Mouse (Mus musculus): ENCODE measurements at regions not wholly inside any gene's neighbourhood (a gene's known extent, or its start where the extent isn't known, plus 50 kb on each side); places are given as distances from the start of the nearest gene placed in this dataset.

GRCm38 (mm10) chr8:26262536-26262935 is 143.2 kb downstream of the Gm45692 start:
- no peak overlapping the region for H3K27ac ChIP-seq
- H3K27me3 ChIP-seq (ENCODE audit: control insufficient read depth, insufficient read depth, low read length), result no peaks in the 10 kb centered on the region
- H3K36me3 ChIP-seq (replicated peaks; ENCODE audit: control insufficient read depth, insufficient read depth), result no peaks in the 10 kb centered on the region
- no peaks in the 10 kb centered on the region for H3K9me3 ChIP-seq (ENCODE audit: control insufficient read depth, low read length)
- peaks cover 34% of the 10 kb centered on the region for H3K4me1 ChIP-seq (replicated peaks; ENCODE audit: control insufficient read depth, insufficient read depth, low read length)
- H3K4me3 ChIP-seq (replicated peaks; ENCODE audit: low read length), result no peak overlapping the region
- DNase-seq (ENCODE audit: low spot score) (no peak), ATAC-seq (ENCODE audit: low FRiP score) (no peak)
- no peak overlapping the region for H3K4me2 ChIP-seq (replicated peaks)
- H3K9ac ChIP-seq, result no peak overlapping the region
- 90% methylated on average over 10 of the region's 10 CpGs for WGBS

GRCm38 (mm10) chr8:26264869-26265321 is 145.6 kb downstream of the Gm45692 start:
- 23% methylated on average over 11 of the region's 11 CpGs for WGBS
- Histone ChIP-seq H3K4me2 (replicated peaks) (no peak overlapping the region), H3K4me3 (replicated peaks; ENCODE audit: low read length) (no peak overlapping the region), H3K4me1 (replicated peaks; ENCODE audit: control insufficient read depth, insufficient read depth, low read length) (peaks cover 50% of the 10 kb centered on the region), H3K27ac (no peak overlapping the region), H3K27me3 (ENCODE audit: control insufficient read depth, insufficient read depth, low read length) (no peaks in the 10 kb centered on the region), H3K9me3 (ENCODE audit: control insufficient read depth, low read length) (no peaks in the 10 kb centered on the region), H3K9ac (no peak overlapping the region), H3K36me3 (replicated peaks; ENCODE audit: control insufficient read depth, insufficient read depth) (no peaks in the 10 kb centered on the region)
- ATAC-seq (ENCODE audit: low FRiP score), result peak; percentile 69; the same call in 1 of the 2 replicates
- peak; percentile 61 for DNase-seq (ENCODE audit: low spot score)

- Histone ChIP-seq H3K36me3 (replicated peaks; ENCODE audit: control insufficient read depth, insufficient read depth) (no peaks in the 10 kb centered on the region), H3K9me3 (ENCODE audit: control insufficient read depth, low read length) (no peaks in the 10 kb centered on the region), H3K9ac (no peak overlapping the region), H3K4me1 (replicated peaks; ENCODE audit: control insufficient read depth, insufficient read depth, low read length) (peaks cover 50% of the 10 kb centered on the region), H3K4me3 (replicated peaks; ENCODE audit: low read length) (no peak overlapping the region), H3K4me2 (replicated peaks) (no peak overlapping the region), H3K27ac (no peak overlapping the region), H3K27me3 (ENCODE audit: control insufficient read depth, insufficient read depth, low read length) (no peaks in the 10 kb centered on the region)
- 14% methylated on average over 8 of the region's 8 CpGs for WGBS
- peak; percentile 70 for DNase-seq (ENCODE audit: low spot score)
- peak; percentile 66; the same call in 1 of the 2 replicates for ATAC-seq (ENCODE audit: low FRiP score)
These were observed 146.0 kb downstream of the Gm45692 start for GRCm38 (mm10) chr8:26265366-26265765.

- DNase-seq (ENCODE audit: low spot score) (peak; percentile 69), ATAC-seq (ENCODE audit: low FRiP score) (no peak)
- Histone ChIP-seq H3K9me3 (ENCODE audit: control insufficient read depth, low read length) (no peaks in the 10 kb centered on the region), H3K9ac (no peak overlapping the region), H3K4me1 (replicated peaks; ENCODE audit: control insufficient read depth, insufficient read depth, low read length) (peaks cover 50% of the 10 kb centered on the region), H3K27ac (no peak overlapping the region), H3K4me2 (replicated peaks) (no peak overlapping the region), H3K4me3 (replicated peaks; ENCODE audit: low read length) (no peak overlapping the region), H3K36me3 (replicated peaks; ENCODE audit: control insufficient read depth, insufficient read depth) (no peaks in the 10 kb centered on the region), H3K27me3 (ENCODE audit: control insufficient read depth, insufficient read depth, low read length) (no peaks in the 10 kb centered on the region)
- WGBS, result 23% methylated on average over 4 of the region's 4 CpGs
These were observed 147.1 kb downstream of the Gm45692 start for GRCm38 (mm10) chr8:26266384-26266783.

GRCm38 (mm10) chr8:26267569-26267968 is 148.2 kb downstream of the Gm45692 start:
- Histone ChIP-seq H3K27me3 (ENCODE audit: control insufficient read depth, insufficient read depth, low read length) (no peaks in the 10 kb centered on the region), H3K27ac (no peak overlapping the region), H3K9ac (no peak overlapping the region), H3K36me3 (replicated peaks; ENCODE audit: control insufficient read depth, insufficient read depth) (no peaks in the 10 kb centered on the region), H3K4me3 (replicated peaks; ENCODE audit: low read length) (no peak overlapping the region), H3K9me3 (ENCODE audit: control insufficient read depth, low read length) (no peaks in the 10 kb centered on the region), H3K4me2 (replicated peaks) (no peak overlapping the region), H3K4me1 (replicated peaks; ENCODE audit: control insufficient read depth, insufficient read depth, low read length) (peaks cover 50% of the 10 kb centered on the region)
- WGBS, result 72% methylated on average over 4 of the region's 4 CpGs
- no peak for DNase-seq (ENCODE audit: low spot score)
- ATAC-seq (ENCODE audit: low FRiP score), result no peak

- H3K27ac ChIP-seq, result no peak overlapping the region
These were observed 149.5 kb downstream of the Gm45692 start for GRCm38 (mm10) chr8:26268751-26269415.

GRCm38 (mm10) chr8:26272110-26272509 is 152.8 kb downstream of the Gm45692 start:
- Histone ChIP-seq H3K27me3 (ENCODE audit: control insufficient read depth, insufficient read depth, low read length) (peaks cover 14% of the 10 kb centered on the region; the same call in 1 of the 2 replicates), H3K4me2 (replicated peaks) (no peak overlapping the region), H3K36me3 (replicated peaks; ENCODE audit: control insufficient read depth, insufficient read depth) (no peaks in the 10 kb centered on the region), H3K27ac (no peak overlapping the region), H3K9me3 (ENCODE audit: control insufficient read depth, low read length) (no peaks in the 10 kb centered on the region), H3K9ac (no peak overlapping the region), H3K4me3 (replicated peaks; ENCODE audit: low read length) (no peak overlapping the region), H3K4me1 (replicated peaks; ENCODE audit: control insufficient read depth, insufficient read depth, low read length) (peaks cover 24% of the 10 kb centered on the region)
- DNase-seq (ENCODE audit: low spot score) (no peak), ATAC-seq (ENCODE audit: low FRiP score) (no peak)
- WGBS, result 38% methylated on average over 4 of the region's 4 CpGs

More at GRCm38 (mm10) chr8:26268751-26269415, 149.5 kb downstream of the Gm45692 start:
- no peaks in the 10 kb centered on the region for H3K9me3 ChIP-seq (ENCODE audit: control insufficient read depth, low read length)
- H3K9ac ChIP-seq, result 0 out of 2 replicates have a peak overlapping the region, but pooled peaks have one; percentile 7
- H3K4me1 ChIP-seq (replicated peaks; ENCODE audit: control insufficient read depth, insufficient read depth, low read length), result peaks cover 53% of the 10 kb centered on the region
- WGBS, result 26% methylated on average over 17 of the region's 17 CpGs
- ATAC-seq (ENCODE audit: low FRiP score) (no peak), DNase-seq (ENCODE audit: low spot score) (no peak)
- H3K4me2 ChIP-seq (replicated peaks), result 0 out of 2 replicates have a peak overlapping the region, but pooled peaks have one; percentile 8
- H3K27me3 ChIP-seq (ENCODE audit: control insufficient read depth, insufficient read depth, low read length), result peaks cover 4% of the 10 kb centered on the region; the same call in 1 of the 2 replicates
- H3K36me3 ChIP-seq (replicated peaks; ENCODE audit: control insufficient read depth, insufficient read depth), result no peaks in the 10 kb centered on the region
- no peak overlapping the region for H3K4me3 ChIP-seq (replicated peaks; ENCODE audit: low read length)

- Histone ChIP-seq H3K27ac (no peak overlapping the region), H3K4me1 (replicated peaks; ENCODE audit: control insufficient read depth, insufficient read depth, low read length) (peaks cover 17% of the 10 kb centered on the region), H3K36me3 (replicated peaks; ENCODE audit: control insufficient read depth, insufficient read depth) (no peaks in the 10 kb centered on the region), H3K9ac (no peak overlapping the region), H3K27me3 (ENCODE audit: control insufficient read depth, insufficient read depth, low read length) (peaks cover 14% of the 10 kb centered on the region; the same call in 1 of the 2 replicates), H3K9me3 (ENCODE audit: control insufficient read depth, low read length) (no peaks in the 10 kb centered on the region), H3K4me2 (replicated peaks) (0 out of 2 replicates have a peak overlapping the region, but pooled peaks have one; percentile 0), H3K4me3 (replicated peaks; ENCODE audit: low read length) (no peak overlapping the region)
- 32% methylated on average over 21 of the region's 21 CpGs for WGBS
- DNase-seq (ENCODE audit: low spot score) (no peak), ATAC-seq (ENCODE audit: low FRiP score) (no peak)
These were observed 153.5 kb downstream of the Gm45692 start for GRCm38 (mm10) chr8:26272675-26273414.

GRCm38 (mm10) chr8:26273415-26273760 is 154.1 kb downstream of the Gm45692 start:
- Histone ChIP-seq H3K9me3 (ENCODE audit: control insufficient read depth, low read length) (no peaks in the 10 kb centered on the region), H3K4me1 (replicated peaks; ENCODE audit: control insufficient read depth, insufficient read depth, low read length) (peaks cover 12% of the 10 kb centered on the region), H3K27ac (no peak overlapping the region), H3K9ac (no peak overlapping the region), H3K4me2 (replicated peaks) (0 out of 2 replicates have a peak overlapping the region, but pooled peaks have one; percentile 0), H3K27me3 (ENCODE audit: control insufficient read depth, insufficient read depth, low read length) (peaks cover 14% of the 10 kb centered on the region; the same call in 1 of the 2 replicates), H3K4me3 (replicated peaks; ENCODE audit: low read length) (no peak overlapping the region), H3K36me3 (replicated peaks; ENCODE audit: control insufficient read depth, insufficient read depth) (no peaks in the 10 kb centered on the region)
- no peak for DNase-seq (ENCODE audit: low spot score)
- ATAC-seq (ENCODE audit: low FRiP score), result no peak
- 3% methylated on average over 12 of the region's 12 CpGs for WGBS
